Mouse (Mus musculus): ENCODE data around the gene Klk5. TPM values are rescaled to one million over a fixed set of nuclear protein-coding genes. Genes with fewer than 3 reads are reported as not detected.

Klk5 gene
- polyA plus RNA-seq, 1 experiment from 2014 or later, result not detected

DNA sequence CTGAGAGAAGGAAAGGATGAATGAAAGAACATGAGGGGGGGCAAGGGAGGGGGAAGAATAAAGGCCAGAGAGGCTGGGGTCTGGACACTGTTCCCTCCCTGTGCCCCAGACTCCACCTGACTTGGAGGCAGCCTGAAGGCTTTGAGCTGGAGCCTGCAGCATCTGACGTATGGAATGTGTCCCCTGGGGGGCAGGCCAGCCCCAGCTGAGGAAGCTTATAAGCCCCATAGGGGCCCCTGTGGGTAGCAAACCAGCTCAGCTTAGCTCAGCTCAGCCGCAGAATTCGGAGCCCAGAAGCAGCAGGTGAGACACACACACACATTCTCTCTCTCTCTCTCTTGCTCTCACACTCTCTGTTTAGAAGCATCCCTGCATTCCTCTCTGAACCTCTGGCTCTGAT is 39.1 kb downstream of the Klk5 start, which contains the start of gene Klk4:
Klk4 (plus strand) TSS at position 249 of the 400 bp plus-strand sequence.
- 8% methylated on average over 3 of the region's 3 CpGs for WGBS

DNA sequence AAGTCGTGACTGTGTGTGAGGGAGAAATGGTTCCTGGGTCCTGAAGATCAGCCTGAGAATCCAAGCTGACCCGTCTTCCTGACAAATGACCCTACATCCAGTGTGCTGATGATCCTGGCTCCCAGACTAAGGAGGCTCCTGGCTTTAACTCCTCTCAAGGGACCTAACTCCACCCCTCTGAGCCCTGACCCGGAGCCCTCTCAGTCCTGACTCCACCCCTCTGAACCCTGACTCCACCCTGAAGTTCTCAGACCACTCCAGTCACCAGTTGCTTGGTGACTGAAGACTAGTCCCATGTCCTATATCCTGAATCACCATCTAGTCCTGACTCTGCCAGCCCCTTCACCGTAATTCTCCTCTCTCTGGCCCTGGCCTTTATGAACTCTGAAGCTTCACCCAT is 40.6 kb downstream of the Klk5 start:
- ATAC-seq (ENCODE audit: borderline replicate concordance, extremely low read depth, low FRiP score, low TSS enrichment), result no peak
- WGBS, result 19% methylated on average over 4 of the region's 4 CpGs
- Histone ChIP-seq H3K9me3 (no peaks in the 10 kb centered on the region), H3K9ac (no peak overlapping the region), H3K27ac (no peak overlapping the region), H3K4me1 (no peaks in the 10 kb centered on the region), H3K36me3 (no peaks in the 10 kb centered on the region), H3K4me3 (no peak overlapping the region), H3K27me3 (peaks cover 4% of the 10 kb centered on the region), H3K4me2 (no peak overlapping the region)

More for the DNA sequence above, 39.1 kb downstream of the Klk5 start, which contains the start of gene Klk4:
- H3K9me3 ChIP-seq, result no peaks in the 10 kb centered on the region
- no peak for ATAC-seq (ENCODE audit: borderline replicate concordance, extremely low read depth, low FRiP score, low TSS enrichment)
- H3K4me2 ChIP-seq, result no peak within 1 kb of the TSS
- H3K27ac ChIP-seq, result no peak within 1 kb of the TSS
- H3K36me3 ChIP-seq, result no peaks in the 10 kb centered on the region
- H3K9ac ChIP-seq, result no peak within 1 kb of the TSS
- H3K4me3 ChIP-seq, result no peak within 1 kb of the TSS
- peaks cover 4% of the 10 kb centered on the region for H3K27me3 ChIP-seq
- H3K4me1 ChIP-seq, result no peaks in the 10 kb centered on the region

DNA sequence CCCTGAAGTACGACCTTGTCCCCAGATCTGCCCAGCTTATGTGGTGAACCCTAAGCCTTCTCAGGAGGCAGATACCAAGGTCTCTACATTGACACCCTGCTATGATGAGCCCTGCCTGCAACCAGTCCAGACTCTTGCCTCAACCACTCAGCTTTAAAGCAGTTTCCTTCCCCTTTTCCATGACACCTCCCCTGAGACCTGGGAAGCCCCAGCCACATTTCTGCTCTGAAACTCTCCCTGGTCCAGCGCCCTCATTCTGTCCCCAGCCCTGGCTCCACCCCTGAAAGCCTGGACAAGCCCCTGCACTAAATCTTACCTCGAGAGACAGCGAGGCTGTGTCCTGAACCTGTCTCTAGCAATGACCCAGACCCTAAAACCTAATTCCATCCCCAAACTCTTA is 41.0 kb downstream of the Klk5 start:
- Histone ChIP-seq H3K27ac (no peak overlapping the region), H3K4me3 (no peak overlapping the region), H3K4me1 (no peaks in the 10 kb centered on the region), H3K4me2 (no peak overlapping the region), H3K9ac (no peak overlapping the region), H3K36me3 (no peaks in the 10 kb centered on the region), H3K27me3 (peaks cover 4% of the 10 kb centered on the region), H3K9me3 (no peaks in the 10 kb centered on the region)
- ATAC-seq (ENCODE audit: borderline replicate concordance, extremely low read depth, low FRiP score, low TSS enrichment), result no peak
- 25% methylated on average over 4 of the region's 4 CpGs for WGBS

DNA sequence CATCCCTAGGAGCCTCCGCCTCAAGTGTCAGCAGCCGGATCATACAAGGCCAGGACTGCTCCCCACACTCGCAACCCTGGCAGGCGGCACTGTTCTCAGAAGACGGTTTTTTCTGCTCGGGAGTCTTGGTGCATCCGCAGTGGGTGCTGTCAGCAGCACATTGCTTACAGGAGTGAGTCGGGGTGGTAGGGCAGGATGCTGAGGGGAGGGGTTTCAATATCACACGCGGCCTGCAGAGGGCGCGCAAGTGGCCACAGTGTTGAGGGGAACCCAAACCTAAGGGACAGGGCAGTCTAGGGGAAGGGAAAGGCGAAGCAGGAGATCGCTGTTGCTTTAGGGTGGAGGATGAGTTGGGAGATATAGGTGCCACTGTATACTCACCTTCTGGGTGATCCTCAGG is 41.8 kb downstream of the Klk5 start:
- H3K4me2 ChIP-seq, result no peak overlapping the region; the same call in 1 of the 2 replicates
- no peaks in the 10 kb centered on the region for H3K36me3 ChIP-seq
- 8% methylated on average over 14 of the region's 14 CpGs for WGBS
- peaks cover 4% of the 10 kb centered on the region for H3K27me3 ChIP-seq
- H3K9me3 ChIP-seq, result no peaks in the 10 kb centered on the region
- no peak for ATAC-seq (ENCODE audit: borderline replicate concordance, extremely low read depth, low FRiP score, low TSS enrichment)
- no peak overlapping the region for H3K4me3 ChIP-seq
- H3K27ac ChIP-seq, result no peak overlapping the region
- H3K9ac ChIP-seq, result no peak overlapping the region
- H3K4me1 ChIP-seq, result no peaks in the 10 kb centered on the region

DNA sequence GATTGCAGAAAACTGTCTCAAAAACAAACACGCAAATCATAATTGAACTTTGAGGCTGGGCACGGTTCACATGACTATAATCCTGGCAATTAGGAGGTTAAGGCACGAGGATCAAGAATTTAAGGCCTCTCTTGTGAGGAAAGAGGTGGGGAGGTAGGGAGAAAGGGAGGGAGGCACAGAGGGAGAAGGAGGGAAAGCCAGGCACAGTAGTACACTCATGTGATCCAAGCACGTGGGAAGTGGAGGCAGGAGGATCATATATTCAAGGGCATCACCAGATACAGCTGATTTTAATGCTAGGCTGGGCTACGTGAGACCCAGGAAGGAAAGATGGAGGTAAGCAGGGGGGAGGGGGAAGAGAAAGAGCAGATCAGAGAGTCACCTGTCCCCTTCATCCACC is 49.6 kb downstream of the Klk5 start:
- no peak overlapping the region for H3K4me3 ChIP-seq
- no peak overlapping the region for H3K4me2 ChIP-seq
- H3K9ac ChIP-seq, result no peak overlapping the region
- no peaks in the 10 kb centered on the region for H3K27me3 ChIP-seq
- 58% methylated on average over 5 of the region's 5 CpGs for WGBS
- ATAC-seq (ENCODE audit: borderline replicate concordance, extremely low read depth, low FRiP score, low TSS enrichment), result no peak
- no peak overlapping the region for H3K27ac ChIP-seq
- no peaks in the 10 kb centered on the region for H3K36me3 ChIP-seq
- H3K9me3 ChIP-seq, result no peaks in the 10 kb centered on the region
- H3K4me1 ChIP-seq, result no peaks in the 10 kb centered on the region

DNA sequence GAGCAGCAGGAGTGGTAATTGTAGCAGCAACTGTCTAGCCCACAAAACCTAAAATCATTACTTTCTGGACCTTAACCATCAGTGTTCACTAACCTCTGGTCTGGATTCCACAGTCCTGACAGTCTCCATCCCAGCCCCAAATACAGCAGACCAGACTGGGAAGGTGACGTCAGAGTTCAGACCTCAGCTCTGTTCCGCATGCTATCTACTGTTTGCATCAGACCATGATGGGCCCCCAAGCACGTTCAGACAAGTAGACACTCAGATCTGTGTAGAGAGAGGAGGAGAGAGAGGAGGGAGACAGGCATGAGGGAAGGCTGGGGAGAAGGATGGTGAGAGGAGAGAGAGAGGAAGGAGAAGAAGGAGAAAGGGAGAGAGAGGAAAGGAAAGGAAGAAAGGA is 50.0 kb downstream of the Klk5 start:
- Histone ChIP-seq H3K27me3 (no peaks in the 10 kb centered on the region), H3K36me3 (no peaks in the 10 kb centered on the region), H3K4me1 (no peaks in the 10 kb centered on the region), H3K9me3 (no peaks in the 10 kb centered on the region), H3K9ac (no peak overlapping the region), H3K4me3 (no peak overlapping the region), H3K4me2 (no peak overlapping the region), H3K27ac (no peak overlapping the region)
- 26% methylated on average over 3 of the region's 3 CpGs for WGBS
- ATAC-seq (ENCODE audit: borderline replicate concordance, extremely low read depth, low FRiP score, low TSS enrichment), result no peak

DNA sequence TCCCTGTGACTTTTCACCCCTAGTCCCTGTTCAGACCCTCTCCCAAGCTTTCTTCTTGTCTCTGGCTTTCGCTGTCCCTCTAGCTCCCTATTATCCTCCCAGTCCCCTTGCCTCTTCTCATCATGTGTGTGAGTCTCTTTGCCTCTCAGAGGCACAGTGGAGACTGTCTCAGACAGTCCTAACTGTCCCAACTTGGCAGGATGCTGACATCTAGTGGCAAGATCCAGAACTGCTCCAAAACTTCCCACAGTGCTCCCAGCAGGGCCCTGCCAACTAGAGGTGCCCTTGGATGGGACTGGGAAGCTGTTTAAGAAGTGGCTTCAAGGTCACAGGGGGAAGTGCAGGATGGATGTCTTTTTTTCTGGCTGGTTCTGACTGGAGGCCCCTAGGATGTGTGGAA is 53.1 kb downstream of the Klk5 start:
- Histone ChIP-seq H3K4me1 (no peaks in the 10 kb centered on the region), H3K9ac (no peak overlapping the region), H3K36me3 (no peaks in the 10 kb centered on the region), H3K4me3 (no peak overlapping the region), H3K27me3 (no peaks in the 10 kb centered on the region), H3K4me2 (no peak overlapping the region), H3K27ac (no peak overlapping the region), H3K9me3 (no peaks in the 10 kb centered on the region)
- WGBS, result 0% methylated on average over 1 of the region's 1 CpGs
- peak; percentile 87 for ATAC-seq (ENCODE audit: borderline replicate concordance, extremely low read depth, low FRiP score, low TSS enrichment)

Other genes starting within 250 kb of the Klk5 start
- gene Zfp819, start 234.8 kb upstream of the Klk5 start, polyA plus RNA-seq (2015; fragmentation: Nextera tagmentation; extraction: Ambion mirVana), result 0.15 and 0.33 TPM in 2 replicates
- not detected in 2 replicates for gene Ceacam18, start 207.3 kb upstream of the Klk5 start, polyA plus RNA-seq (2015; fragmentation: Nextera tagmentation; extraction: Ambion mirVana)
- 0.74 and 1.0 TPM in 2 replicates for gene Siglece, start 181.8 kb upstream of the Klk5 start, polyA plus RNA-seq (2015; fragmentation: Nextera tagmentation; extraction: Ambion mirVana)
- gene Ctu1, start 170.0 kb upstream of the Klk5 start, polyA plus RNA-seq (2015; fragmentation: Nextera tagmentation; extraction: Ambion mirVana), result 13.9 and 14.2 TPM in 2 replicates
- gene Klk14, start 151.6 kb upstream of the Klk5 start, polyA plus RNA-seq (2015; fragmentation: Nextera tagmentation; extraction: Ambion mirVana), result not detected in 2 replicates
- gene Klk13, start 129.4 kb upstream of the Klk5 start, polyA plus RNA-seq (2015; fragmentation: Nextera tagmentation; extraction: Ambion mirVana), result 2.6 and 3.0 TPM in 2 replicates
- gene Klk12, start 73.1 kb upstream of the Klk5 start, polyA plus RNA-seq (2015; fragmentation: Nextera tagmentation; extraction: Ambion mirVana), result not detected in 2 replicates
- gene Klk11, start 67.4 kb upstream of the Klk5 start, polyA plus RNA-seq (2015; fragmentation: Nextera tagmentation; extraction: Ambion mirVana), result 0.14 and 0.42 TPM in 2 replicates
- gene Klk10, start 60.9 kb upstream of the Klk5 start, polyA plus RNA-seq (2015; fragmentation: Nextera tagmentation; extraction: Ambion mirVana), result 1.8 and 1.9 TPM in 2 replicates
- gene Klk9, start 50.1 kb upstream of the Klk5 start, polyA plus RNA-seq (2015; fragmentation: Nextera tagmentation; extraction: Ambion mirVana), result 0.16 TPM in 1 of 2 replicates, not detected in the other
- gene Klk8, start 44.4 kb upstream of the Klk5 start, polyA plus RNA-seq (2015; fragmentation: Nextera tagmentation; extraction: Ambion mirVana), result 21.4 and 22.4 TPM in 2 replicates
- gene Klk7, start 30.7 kb upstream of the Klk5 start, polyA plus RNA-seq (2015; fragmentation: Nextera tagmentation; extraction: Ambion mirVana), result not detected in 2 replicates
- not detected in 2 replicates for gene Klk6, start 17.5 kb upstream of the Klk5 start, polyA plus RNA-seq (2015; fragmentation: Nextera tagmentation; extraction: Ambion mirVana)
- gene Klk4, start 39.2 kb downstream of the Klk5 start, polyA plus RNA-seq (2015; fragmentation: Nextera tagmentation; extraction: Ambion mirVana), result not detected in 2 replicates
- gene Klk15, start 91.8 kb downstream of the Klk5 start, polyA plus RNA-seq (2015; fragmentation: Nextera tagmentation; extraction: Ambion mirVana), result not detected in 2 replicates
- not detected in 2 replicates for gene Klk1b8, start 108.7 kb downstream of the Klk5 start, polyA plus RNA-seq (2015; fragmentation: Nextera tagmentation; extraction: Ambion mirVana)
- gene Klk1b1, start 124.8 kb downstream of the Klk5 start, polyA plus RNA-seq (2015; fragmentation: Nextera tagmentation; extraction: Ambion mirVana), result not detected in 2 replicates
- gene Klk1b9, start 134.1 kb downstream of the Klk5 start, polyA plus RNA-seq (2015; fragmentation: Nextera tagmentation; extraction: Ambion mirVana), result not detected in 2 replicates
- not detected in 2 replicates for gene Klk1b11, start 153.9 kb downstream of the Klk5 start, polyA plus RNA-seq (2015; fragmentation: Nextera tagmentation; extraction: Ambion mirVana)
- not detected in 2 replicates for gene Klk1b26, start 170.2 kb downstream of the Klk5 start, polyA plus RNA-seq (2015; fragmentation: Nextera tagmentation; extraction: Ambion mirVana)
- not detected in 2 replicates for gene Klk1b27, start 210.3 kb downstream of the Klk5 start, polyA plus RNA-seq (2015; fragmentation: Nextera tagmentation; extraction: Ambion mirVana)

Data from lung, embryonic 15.5 days (tissue).